Mouse (Mus musculus) midbrain, embryonic 10.5 days (tissue): ENCODE measurements around the gene Smim10l1. TPM values are rescaled to one million over a fixed set of nuclear protein-coding genes. Genes with fewer than 3 reads are reported as not detected.

ENCODE experiments used
- DNase-seq: peaks from one replicate; pipeline ENCODE4 v3.0.0-alpha.2; 2017; ENCODE audit warnings: low spot score
- H3K27ac ChIP-seq: fragments of 300-500 bp; sonication (generic); replicated peaks from 2 replicates; pipeline ENCODE4 v1.5.1; 2016; ENCODE audit warnings: mild to moderate bottlenecking
- H3K27me3 ChIP-seq: fragments of 300-500 bp; sonication (generic); 2 replicates; pipeline ENCODE4 v1.6.1; 2016; ENCODE audit warnings: low read depth, mild to moderate bottlenecking; ENCODE audit not compliant: poor library complexity, severe bottlenecking
- H3K36me3 ChIP-seq: fragments of 300-500 bp; sonication (generic); 2 replicates; pipeline ENCODE4 v1.6.1; 2016; ENCODE audit warnings: mild to moderate bottlenecking, moderate library complexity
- H3K4me1 ChIP-seq: fragments of 300-500 bp; sonication (generic); 2 replicates; pipeline ENCODE4 v1.6.1; 2016
- H3K4me3 ChIP-seq: fragments of 300-500 bp; sonication (generic); 2 replicates; pipeline ENCODE4 v1.5.1; 2016; ENCODE audit warnings: mild to moderate bottlenecking, moderate library complexity
- H3K9me3 ChIP-seq: fragments of 300-500 bp; sonication (generic); replicated peaks from 2 replicates; pipeline ENCODE4 v1.6.1; 2016; ENCODE audit warnings: mild to moderate bottlenecking
- WGBS: fragments of 180-500 bp; shearing (Covaris S2); methylation state at CpG from one replicate; pipeline ENCODE4 v1.1.7; 2016; 5-methylcytosine and 5-hydroxymethylcytosine counted together
- polyA plus RNA-seq: library from polyadenylated mRNA; unstranded; fragments of >200 nt; fragmentation: Nextera tagmentation; extraction: Ambion mirVana; gene quantifications from 2 replicates; pipeline ENCODE4 v1.2.1, GENCODE M21; 2016

Gene Smim10l1
- polyA plus RNA-seq: 71.8 and 84.5 TPM in 2 replicates

GRCm38 (mm10) chr6:133104609-133104921, at the start of gene Smim10l1:
Gene Smim10l1, plus strand, starts transcription at chr6:133104909.
- Histone ChIP-seq H3K4me3 (peak within 1 kb of the TSS; percentile 83), H3K4me1 (0 out of 2 replicates have a peak, but pooled peaks cover 9% of the 10 kb centered on the region), H3K9me3 (no peaks in the 10 kb centered on the region), H3K27ac (peak within 1 kb of the TSS; percentile 99), H3K36me3 (peaks cover 20% of the 10 kb centered on the region), H3K27me3 (no peaks in the 10 kb centered on the region)
- DNase-seq: no peak

GRCm38 (mm10) chr6:133055716-133056115, 49.0 kb upstream of the Smim10l1 start, which contains the start of gene Tas2r140:
Gene Tas2r140, minus strand, starts transcription at chr6:133055816.
- no peaks in the 10 kb centered on the region for H3K9me3 ChIP-seq
- no peak for DNase-seq

GRCm38 (mm10) chr6:133092226-133092625, 12.5 kb upstream of the Smim10l1 start:
- DNase-seq: no peak
- Histone ChIP-seq H3K27me3 (no peaks in the 10 kb centered on the region), H3K4me3 (no peak overlapping the region), H3K9me3 (no peaks in the 10 kb centered on the region), H3K27ac (no peak overlapping the region), H3K36me3 (no peaks in the 10 kb centered on the region), H3K4me1 (no peaks in the 10 kb centered on the region)
- WGBS: 73% methylated on average over 8 of the region's 8 CpGs

More at GRCm38 (mm10) chr6:133055716-133056115, 49.0 kb upstream of the Smim10l1 start, which contains the start of gene Tas2r140:
- no peaks in the 10 kb centered on the region for H3K4me1 ChIP-seq
- no peaks in the 10 kb centered on the region for H3K36me3 ChIP-seq
- H3K27ac ChIP-seq: no peak within 1 kb of the TSS
- no peaks in the 10 kb centered on the region for H3K27me3 ChIP-seq
- no peak within 1 kb of the TSS for H3K4me3 ChIP-seq

- Histone ChIP-seq H3K4me3 (no peak overlapping the region), H3K27ac (no peak overlapping the region), H3K4me1 (0 out of 2 replicates have a peak, but pooled peaks cover 9% of the 10 kb centered on the region), H3K9me3 (no peaks in the 10 kb centered on the region), H3K36me3 (peaks cover 2% of the 10 kb centered on the region; the same call in 1 of the 2 replicates), H3K27me3 (no peaks in the 10 kb centered on the region)
- 63% methylated on average over 1 of the region's 1 CpGs for WGBS
- no peak for DNase-seq
Observed at GRCm38 (mm10) chr6:133102430-133102829, 2.3 kb upstream of the Smim10l1 start.

GRCm38 (mm10) chr6:133104922-133105859, 482 bp downstream of the Smim10l1 start:
- peak; percentile 89 for DNase-seq
- WGBS: 3% methylated on average over 62 of the region's 62 CpGs
- peaks cover 21% of the 10 kb centered on the region for H3K36me3 ChIP-seq
- no peaks in the 10 kb centered on the region for H3K9me3 ChIP-seq
- H3K4me3 ChIP-seq: peak overlapping the region; percentile 83
- H3K27me3 ChIP-seq: no peaks in the 10 kb centered on the region
- H3K4me1 ChIP-seq: 0 out of 2 replicates have a peak, but pooled peaks cover 9% of the 10 kb centered on the region
- H3K27ac ChIP-seq: peak overlapping the region; percentile 99

Other genes with a start within 250 kb of the Smim10l1 start
- gene Tas2r116, start 249.5 kb upstream of the Smim10l1 start, polyA plus RNA-seq: not detected in 2 replicates
- not detected in 2 replicates for gene Tas2r110, start 236.9 kb upstream of the Smim10l1 start, polyA plus RNA-seq
- gene Tas2r113, start 211.9 kb upstream of the Smim10l1 start, polyA plus RNA-seq: not detected in 2 replicates
- not detected in 2 replicates for gene Tas2r125, start 195.3 kb upstream of the Smim10l1 start, polyA plus RNA-seq
- not detected in 2 replicates for gene Tas2r129, start 153.8 kb upstream of the Smim10l1 start, polyA plus RNA-seq
- not detected in 2 replicates for gene Tas2r131, start 147.0 kb upstream of the Smim10l1 start, polyA plus RNA-seq
- gene Tas2r109, start 123.9 kb upstream of the Smim10l1 start, polyA plus RNA-seq: not detected in 2 replicates
- gene Tas2r103, start 67.8 kb upstream of the Smim10l1 start, polyA plus RNA-seq: not detected in 2 replicates
- gene Tas2r140, start 49.1 kb upstream of the Smim10l1 start, polyA plus RNA-seq: not detected in 2 replicates
- not detected in 2 replicates for gene 5530400C23Rik, start 187.3 kb downstream of the Smim10l1 start, polyA plus RNA-seq